Mouse (Mus musculus): ENCODE data around the gene Hcar1. TPM values are rescaled to one million over a fixed set of nuclear protein-coding genes. Genes with fewer than 3 reads are reported as not detected.

The Hcar1 gene
- polyA plus RNA-seq, 1 experiment from 2014 or later, result 0.66 TPM

GRCm38 (mm10) chr5:123851398-123851797, 28.4 kb downstream of the Hcar1 start:
- no peak for ATAC-seq (ENCODE audit: insufficient read depth)
- no peak for TF ChIP-seq CTCF (IDR thresholded peaks at IDR 0.05; ENCODE audit: low read depth)
- Histone ChIP-seq H3K4me3 (ENCODE audit: low read depth, low read length) (no peak overlapping the region), H3K27ac (ENCODE audit: low read depth) (no peak overlapping the region), H3K36me3 (ENCODE audit: insufficient read depth) (no peaks in the 10 kb centered on the region), H3K4me2 (no peak overlapping the region), H3K27me3 (ENCODE audit: insufficient read depth, low read length) (no peaks in the 10 kb centered on the region), H3K4me1 (ENCODE audit: insufficient read depth) (no peaks in the 10 kb centered on the region), H3K9me3 (ENCODE audit: low read depth, low read length) (no peaks in the 10 kb centered on the region), H3K9ac (no peak overlapping the region)
- no peak for DNase-seq
- 24% methylated on average over 2 of the region's 2 CpGs for WGBS

GRCm38 (mm10) chr5:123844316-123844715, 35.5 kb downstream of the Hcar1 start:
- Histone ChIP-seq H3K27me3 (ENCODE audit: insufficient read depth, low read length) (no peaks in the 10 kb centered on the region), H3K4me2 (no peak overlapping the region), H3K4me1 (ENCODE audit: insufficient read depth) (no peaks in the 10 kb centered on the region), H3K9me3 (ENCODE audit: low read depth, low read length) (no peaks in the 10 kb centered on the region), H3K9ac (no peak overlapping the region), H3K4me3 (ENCODE audit: low read depth, low read length) (no peak overlapping the region), H3K27ac (ENCODE audit: low read depth) (no peak overlapping the region), H3K36me3 (ENCODE audit: insufficient read depth) (no peaks in the 10 kb centered on the region)
- whole genome bisulfite sequencing, result 89% methylated on average over 14 of the region's 14 CpGs
- ATAC-seq (ENCODE audit: insufficient read depth), result no peak
- no peak for DNase-seq
- TF ChIP-seq CTCF (IDR thresholded peaks at IDR 0.05; ENCODE audit: low read depth), result no peak

DNA sequence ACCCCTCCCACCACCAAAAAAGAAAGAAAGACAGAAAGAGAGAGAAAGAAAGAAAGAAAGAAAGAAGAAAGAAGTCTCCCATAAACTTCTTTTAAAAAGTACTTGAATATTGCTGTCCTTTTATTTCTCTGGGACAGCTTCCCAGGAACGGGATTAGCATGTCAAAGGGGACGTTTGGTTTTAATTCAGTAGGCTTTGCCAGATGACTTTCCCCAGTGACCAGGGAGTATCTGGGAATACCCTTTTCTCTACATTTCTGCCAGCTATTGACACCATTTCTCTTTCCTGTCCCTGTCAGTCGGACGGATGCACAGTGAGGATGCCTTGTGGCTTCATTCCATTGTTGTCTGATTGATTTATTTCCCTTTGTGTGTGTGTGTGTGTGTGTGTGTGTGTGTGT, 36.0 kb downstream of the Hcar1 start:
- H3K9me3 ChIP-seq (ENCODE audit: low read depth, low read length), result no peaks in the 10 kb centered on the region
- no peak for ATAC-seq (ENCODE audit: insufficient read depth)
- 66% methylated on average over 4 of the region's 4 CpGs for WGBS
- no peak for DNase-seq
- no peaks in the 10 kb centered on the region for H3K27me3 ChIP-seq (ENCODE audit: insufficient read depth, low read length)
- H3K27ac ChIP-seq (ENCODE audit: low read depth), result no peak overlapping the region
- no peak overlapping the region for H3K4me3 ChIP-seq (ENCODE audit: low read depth, low read length)
- H3K36me3 ChIP-seq (ENCODE audit: insufficient read depth), result no peaks in the 10 kb centered on the region
- no peak for TF ChIP-seq CTCF (IDR thresholded peaks at IDR 0.05; ENCODE audit: low read depth)
- H3K9ac ChIP-seq, result no peak overlapping the region
- H3K4me1 ChIP-seq (ENCODE audit: insufficient read depth), result no peaks in the 10 kb centered on the region
- no peak overlapping the region for H3K4me2 ChIP-seq

- TF ChIP-seq CTCF (IDR thresholded peaks at IDR 0.05; ENCODE audit: low read depth), result no peak
- H3K9ac ChIP-seq, result no peak overlapping the region
- no peaks in the 10 kb centered on the region for H3K36me3 ChIP-seq (ENCODE audit: insufficient read depth)
- H3K9me3 ChIP-seq (ENCODE audit: low read depth, low read length), result no peaks in the 10 kb centered on the region
- H3K27me3 ChIP-seq (ENCODE audit: insufficient read depth, low read length), result no peaks in the 10 kb centered on the region
- DNase-seq (no peak), ATAC-seq (ENCODE audit: insufficient read depth) (no peak)
- no peak overlapping the region for H3K27ac ChIP-seq (ENCODE audit: low read depth)
- WGBS, result 56% methylated on average over 3 of the region's 3 CpGs
- no peaks in the 10 kb centered on the region for H3K4me1 ChIP-seq (ENCODE audit: insufficient read depth)
- H3K4me2 ChIP-seq, result no peak overlapping the region
- no peak overlapping the region for H3K4me3 ChIP-seq (ENCODE audit: low read depth, low read length)
Observed at GRCm38 (mm10) chr5:123842935-123843282, 36.9 kb downstream of the Hcar1 start.

- Histone ChIP-seq H3K4me2 (no peak overlapping the region), H3K9ac (no peak overlapping the region), H3K9me3 (ENCODE audit: low read depth, low read length) (no peaks in the 10 kb centered on the region), H3K27me3 (ENCODE audit: insufficient read depth, low read length) (no peaks in the 10 kb centered on the region), H3K4me1 (ENCODE audit: insufficient read depth) (no peaks in the 10 kb centered on the region), H3K27ac (ENCODE audit: low read depth) (no peak overlapping the region), H3K36me3 (ENCODE audit: insufficient read depth) (no peaks in the 10 kb centered on the region), H3K4me3 (ENCODE audit: low read depth, low read length) (no peak overlapping the region)
- no peak for ATAC-seq (ENCODE audit: insufficient read depth)
- WGBS, result 46% methylated on average over 11 of the region's 11 CpGs
- no peak for TF ChIP-seq CTCF (IDR thresholded peaks at IDR 0.05; ENCODE audit: low read depth)
- DNase-seq, result no peak
Observed at GRCm38 (mm10) chr5:123842221-123842934, 37.4 kb downstream of the Hcar1 start.

DNA sequence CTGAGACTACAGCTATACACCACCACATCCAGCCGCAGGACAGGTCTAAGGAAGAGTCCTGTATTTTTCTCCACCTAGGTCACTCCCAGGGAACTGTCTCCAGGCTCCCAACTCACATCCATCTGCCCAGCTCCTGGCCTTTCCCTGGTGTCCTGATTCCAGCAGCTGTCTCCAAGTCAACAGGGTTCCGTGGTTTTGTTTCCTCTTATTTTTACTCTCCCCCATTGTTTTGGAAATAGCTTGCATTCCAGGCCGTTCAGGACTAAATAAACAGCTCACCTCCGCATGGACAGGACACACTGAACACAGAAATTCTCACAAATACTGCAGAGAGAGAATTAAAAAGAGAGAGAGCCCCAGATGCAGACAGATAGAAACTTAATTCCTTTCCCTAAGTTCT, 42.4 kb downstream of the Hcar1 start:
- H3K4me1 ChIP-seq (ENCODE audit: insufficient read depth), result no peaks in the 10 kb centered on the region
- H3K9ac ChIP-seq, result no peak overlapping the region
- H3K27me3 ChIP-seq (ENCODE audit: insufficient read depth, low read length), result no peaks in the 10 kb centered on the region
- no peak overlapping the region for H3K4me2 ChIP-seq
- H3K4me3 ChIP-seq (ENCODE audit: low read depth, low read length), result no peak overlapping the region
- DNase-seq (no peak), ATAC-seq (ENCODE audit: insufficient read depth) (no peak)
- no peak overlapping the region for H3K27ac ChIP-seq (ENCODE audit: low read depth)
- H3K9me3 ChIP-seq (ENCODE audit: low read depth, low read length), result no peaks in the 10 kb centered on the region
- WGBS, result 40% methylated on average over 4 of the region's 4 CpGs
- no peak for TF ChIP-seq CTCF (IDR thresholded peaks at IDR 0.05; ENCODE audit: low read depth)
- no peaks in the 10 kb centered on the region for H3K36me3 ChIP-seq (ENCODE audit: insufficient read depth)

DNA sequence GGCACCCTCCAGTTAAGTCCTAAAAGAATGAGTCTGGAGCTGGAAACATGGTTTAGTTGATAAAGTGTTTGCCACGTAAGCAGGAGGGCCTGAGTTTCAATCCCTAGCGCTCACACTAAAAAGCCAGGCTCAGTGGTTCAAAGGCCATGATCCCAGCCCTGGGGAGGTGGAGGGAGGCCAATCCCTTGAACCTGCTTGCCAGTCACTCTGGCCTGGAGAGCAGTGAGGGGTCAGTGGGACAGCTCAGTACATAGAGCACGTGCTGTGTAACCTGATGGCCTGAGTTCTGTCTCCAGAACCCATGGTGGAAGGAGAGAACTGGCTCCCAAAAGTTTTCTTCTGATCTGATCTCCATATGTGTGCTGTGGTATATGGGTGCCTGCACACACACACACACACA, 45.0 kb downstream of the Hcar1 start:
- ATAC-seq (ENCODE audit: insufficient read depth) (no peak), DNase-seq (no peak)
- H3K27me3 ChIP-seq (ENCODE audit: insufficient read depth, low read length), result no peaks in the 10 kb centered on the region
- H3K9ac ChIP-seq, result no peak overlapping the region
- H3K4me2 ChIP-seq, result no peak overlapping the region
- no peak overlapping the region for H3K27ac ChIP-seq (ENCODE audit: low read depth)
- H3K9me3 ChIP-seq (ENCODE audit: low read depth, low read length), result no peaks in the 10 kb centered on the region
- no peaks in the 10 kb centered on the region for H3K36me3 ChIP-seq (ENCODE audit: insufficient read depth)
- no peak for TF ChIP-seq CTCF (IDR thresholded peaks at IDR 0.05; ENCODE audit: low read depth)
- 79% methylated on average over 3 of the region's 3 CpGs for WGBS
- no peaks in the 10 kb centered on the region for H3K4me1 ChIP-seq (ENCODE audit: insufficient read depth)
- no peak overlapping the region for H3K4me3 ChIP-seq (ENCODE audit: low read depth, low read length)
